Mouse (Mus musculus) small intestine, adult 2 months (tissue): Measurements from ENCODE around the gene Pik3r2. TPM values are rescaled to one million over a fixed set of nuclear protein-coding genes. Genes with fewer than 3 reads are reported as not detected.

Source experiments
- H3K27ac ChIP-seq: fragments of 200-500 bp; 2 replicates; pipeline ENCODE4 v1.5.1; 2012; ENCODE audit warnings: low read depth, low read length, control low read depth, inconsistent platforms; ENCODE audit not compliant: insufficient read depth
- H3K27me3 ChIP-seq: fragments of 200-500 bp; 2 replicates; pipeline ENCODE4 v1.6.1; 2012; ENCODE audit warnings: mild to moderate bottlenecking, moderate library complexity, low read length, inconsistent platforms; ENCODE audit not compliant: control insufficient read depth, insufficient read depth
- H3K36me3 ChIP-seq: fragments of 200-500 bp; 2 replicates; pipeline ENCODE4 v1.6.1; 2012; ENCODE audit warnings: mild to moderate bottlenecking, low read length, control low read depth, inconsistent platforms; ENCODE audit not compliant: control insufficient read depth, insufficient read depth
- H3K4me1 ChIP-seq: fragments of 200-500 bp; 2 replicates; pipeline ENCODE4 v1.6.1; 2012; ENCODE audit warnings: low read length, inconsistent platforms, mixed read lengths; ENCODE audit not compliant: control insufficient read depth, insufficient read depth, insufficient read length
- H3K4me3 ChIP-seq: fragments of 200-500 bp; 2 replicates; pipeline ENCODE4 v1.5.1; 2012; ENCODE audit warnings: low read depth, mild to moderate bottlenecking, control low read depth, inconsistent platforms, low read length, moderate library complexity
- CTCF ChIP-seq: fragments of 200-500 bp; IDR thresholded peaks from 2 replicates; pipeline ENCODE4 v1.5.1; 2012; ENCODE audit warnings: low read depth, mild to moderate bottlenecking, control low read depth, inconsistent platforms, low read length, moderate library complexity, mixed read lengths; ENCODE audit not compliant: insufficient replicate concordance, insufficient read length; ENCODE audit errors: extremely low read depth
- POLR2A ChIP-seq: fragments of 200-500 bp; IDR thresholded peaks from 2 replicates; pipeline ENCODE4 v1.6.1; 2012; ENCODE audit warnings: low read depth, mild to moderate bottlenecking, control low read depth, inconsistent platforms, low read length, moderate library complexity
- WGBS: fragments of 180-500 bp; shearing (Covaris S2); methylation state at CpG from one replicate; pipeline ENCODE4 v1.1.7; 2018; 5-methylcytosine and 5-hydroxymethylcytosine counted together
- polyA plus RNA-seq: library from polyadenylated mRNA; depleted of rRNA; stranded (reverse); fragments of >200 nt; gene quantifications from 2 replicates; pipeline ENCODE4 v1.2.3, GENCODE M21; 2012

Pik3r2 gene
- polyA plus RNA-seq, 1 experiment: 414 TPM

DNA sequence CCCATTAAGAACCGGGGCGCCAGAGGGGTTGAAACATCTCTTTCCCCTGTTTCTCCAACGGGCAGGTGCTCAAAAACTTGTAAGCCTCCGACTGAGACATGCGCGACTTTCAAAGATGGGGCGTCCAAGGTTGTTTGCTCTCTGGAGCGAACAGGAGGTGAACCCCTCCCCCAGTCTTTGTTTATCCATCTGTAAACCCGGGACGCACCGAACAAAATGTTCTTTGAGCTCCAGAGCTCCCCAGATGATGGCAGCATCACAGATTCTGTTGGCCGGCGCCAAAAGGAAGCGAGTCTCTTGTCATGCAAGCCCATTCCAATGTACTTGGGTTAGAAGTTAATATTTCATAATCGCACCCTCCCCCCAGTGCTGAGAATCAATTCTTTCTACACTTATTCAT is 21.8 kb upstream of the Pik3r2 start:
- Histone ChIP-seq H3K4me3 (peak overlapping the region; percentile 77), H3K27me3 (no peaks in the 10 kb centered on the region; the same call in 1 of the 2 replicates), H3K36me3 (no peaks in the 10 kb centered on the region), H3K4me1 (peaks cover 17% of the 10 kb centered on the region), H3K27ac (peak overlapping the region; percentile 87)
- TF ChIP-seq CTCF (no peak), POLR2A (no peak)
- WGBS: 11% methylated on average over 15 of the region's 15 CpGs

DNA sequence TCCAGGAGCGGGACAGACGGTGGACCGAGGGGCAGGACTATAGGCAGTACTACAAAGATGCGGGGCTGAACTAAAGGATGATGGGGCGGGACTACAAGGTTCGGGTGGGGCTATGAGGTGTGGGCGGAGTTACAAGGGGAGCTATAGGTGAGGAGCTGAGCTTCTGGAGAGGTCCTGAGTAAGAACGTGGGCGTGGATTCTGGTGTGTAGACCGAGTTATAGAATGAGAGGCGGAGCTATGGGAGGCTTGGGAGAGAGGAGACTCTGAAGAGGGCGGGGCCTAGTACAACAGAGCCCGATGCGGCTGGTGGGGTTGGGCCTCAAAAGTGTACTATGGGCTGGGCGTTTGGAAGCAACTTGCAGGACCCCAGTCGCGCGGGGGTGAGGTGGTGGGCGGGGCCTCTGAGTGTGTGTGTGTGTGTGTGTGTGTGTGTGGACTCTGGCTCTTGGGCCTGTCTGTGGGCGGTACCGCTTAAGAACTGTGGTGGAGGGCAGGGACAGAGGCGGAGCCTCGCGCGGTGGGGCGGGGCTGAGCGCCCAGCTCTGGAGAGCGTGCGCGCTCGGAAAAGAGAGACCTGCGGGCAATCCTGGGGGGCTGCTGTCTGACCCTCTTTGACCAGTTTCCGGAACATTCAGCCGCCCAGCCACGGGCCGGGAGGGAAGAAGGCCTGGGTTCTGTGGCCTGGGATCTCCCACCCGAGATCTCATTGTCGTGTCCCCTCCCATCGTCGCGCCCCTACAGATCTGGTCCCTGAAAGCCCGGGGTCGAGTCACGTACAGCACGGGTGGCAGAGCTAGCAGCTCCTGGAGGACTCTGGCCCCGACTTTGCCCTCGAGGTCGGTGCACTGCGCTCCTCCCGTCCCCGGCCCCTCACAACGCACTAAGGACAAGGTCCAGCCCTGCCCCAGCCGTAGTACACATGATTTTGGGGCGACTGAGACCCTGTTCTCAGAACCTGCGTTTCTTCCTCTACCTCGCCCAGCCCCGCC is 20.9 kb upstream of the Pik3r2 start:
- Histone ChIP-seq H3K4me3 (peak overlapping the region; percentile 77), H3K4me1 (peaks cover 25% of the 10 kb centered on the region), H3K27me3 (no peaks in the 10 kb centered on the region; the same call in 1 of the 2 replicates), H3K36me3 (no peaks in the 10 kb centered on the region), H3K27ac (peak overlapping the region; percentile 87)
- WGBS: under 1% methylated on average over 57 of the region's 57 CpGs
- no peak for TF ChIP-seq CTCF
- TF ChIP-seq POLR2A: 0 out of 2 replicates have a peak, but pooled peaks have one; percentile 10

DNA sequence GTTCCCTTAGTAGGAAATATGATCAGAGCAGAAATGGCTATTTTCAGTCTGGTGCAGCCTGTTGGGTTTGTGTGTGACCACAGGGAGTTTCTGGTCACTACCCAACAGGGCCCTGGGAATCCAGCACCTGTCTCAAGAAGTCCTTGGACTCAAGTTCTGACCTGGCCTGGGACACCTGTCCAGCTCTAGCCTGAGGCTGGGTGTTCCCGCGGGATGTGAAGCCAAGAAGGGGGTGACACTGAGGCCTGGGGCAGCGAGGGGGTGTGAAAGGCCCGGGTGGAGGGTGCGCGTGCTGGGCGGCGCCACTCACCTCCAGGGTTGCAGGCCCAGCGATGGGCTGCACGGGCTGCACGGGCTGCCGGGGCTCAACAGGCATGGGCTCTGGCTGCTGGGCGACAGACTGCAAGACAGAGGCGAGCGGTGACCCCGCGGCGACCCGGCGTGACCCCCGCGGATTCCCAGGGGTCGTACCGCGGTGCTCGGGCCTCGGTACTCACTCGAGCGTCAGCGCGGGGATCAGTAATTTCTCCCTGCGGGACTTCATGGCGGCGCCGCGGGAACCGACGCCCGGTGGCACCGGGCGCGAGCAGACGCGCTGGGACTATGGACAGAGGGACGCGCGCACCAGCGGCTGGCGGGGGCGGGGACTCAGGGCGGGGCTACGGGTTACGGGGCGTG is 20.0 kb upstream of the Pik3r2 start:
- WGBS: 3% methylated on average over 54 of the region's 54 CpGs
- H3K27me3 ChIP-seq: no peaks in the 10 kb centered on the region; the same call in 1 of the 2 replicates
- H3K27ac ChIP-seq: peak overlapping the region; percentile 34
- H3K4me1 ChIP-seq: peaks cover 28% of the 10 kb centered on the region
- no peaks in the 10 kb centered on the region for H3K36me3 ChIP-seq
- TF ChIP-seq POLR2A: peak; percentile 49; the same call in 1 of the 2 replicates
- no peak for TF ChIP-seq CTCF
- peak overlapping the region; percentile 77 for H3K4me3 ChIP-seq

DNA sequence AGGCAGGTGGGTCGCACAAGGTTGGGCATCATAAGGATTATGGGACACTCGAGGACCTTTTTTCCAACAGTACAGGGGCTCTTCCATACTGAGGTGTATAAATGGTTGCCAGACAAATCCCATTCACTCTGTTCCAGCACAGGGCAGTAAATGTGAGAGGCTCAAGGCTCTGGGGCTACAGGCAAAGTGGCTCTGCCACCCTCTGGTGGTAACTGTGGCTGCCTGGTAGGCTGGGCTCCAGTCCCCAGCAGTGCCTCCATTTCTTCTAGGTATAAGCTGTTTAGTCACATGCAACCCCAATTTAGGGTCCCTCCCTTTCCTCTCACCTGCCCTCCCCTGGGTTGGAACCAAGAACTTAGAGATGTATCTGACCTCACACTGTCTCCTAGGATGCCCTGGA is 18.9 kb upstream of the Pik3r2 start:
- WGBS: 97% methylated on average over 2 of the region's 2 CpGs
- no peaks in the 10 kb centered on the region; the same call in 1 of the 2 replicates for H3K27me3 ChIP-seq
- no peak overlapping the region for H3K4me3 ChIP-seq
- no peak overlapping the region for H3K27ac ChIP-seq
- H3K36me3 ChIP-seq: no peaks in the 10 kb centered on the region
- TF ChIP-seq POLR2A (no peak), CTCF (no peak)
- peaks cover 38% of the 10 kb centered on the region for H3K4me1 ChIP-seq

- Histone ChIP-seq H3K27ac (no peak overlapping the region), H3K27me3 (no peaks in the 10 kb centered on the region), H3K4me1 (peaks cover 38% of the 10 kb centered on the region), H3K36me3 (peaks cover 4% of the 10 kb centered on the region; the same call in 1 of the 2 replicates), H3K4me3 (no peak overlapping the region)
- WGBS: 84% methylated on average over 2 of the region's 2 CpGs
- no peak for TF ChIP-seq POLR2A
- TF ChIP-seq CTCF: no peak
Observed at GRCm38 (mm10) chr8:70794215-70794614, 17.7 kb upstream of the Pik3r2 start.

DNA sequence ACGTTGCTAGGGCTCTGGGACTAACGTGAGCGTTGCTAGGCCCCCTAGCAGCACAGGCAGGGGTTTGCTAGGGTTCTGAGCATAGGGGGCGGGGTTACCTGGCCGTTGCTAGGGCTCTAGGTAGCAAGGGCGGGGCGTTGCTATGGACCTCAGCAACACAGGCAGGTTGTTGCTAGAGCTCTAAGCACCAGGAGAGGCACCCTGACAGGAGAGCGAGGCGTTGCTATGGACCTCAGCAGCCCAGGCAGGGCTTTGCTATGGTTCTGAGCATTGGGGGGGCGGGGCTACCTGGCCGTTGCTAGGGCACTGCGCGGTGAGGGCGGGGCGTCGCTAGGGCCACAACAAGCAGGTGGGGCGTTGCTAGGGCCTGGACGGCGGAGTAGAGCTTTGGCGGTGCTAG is 16.2 kb upstream of the Pik3r2 start:
- TF ChIP-seq CTCF (no peak), POLR2A (0 out of 2 replicates have a peak, but pooled peaks have one; percentile 27)
- Histone ChIP-seq H3K4me1 (peaks cover 35% of the 10 kb centered on the region), H3K36me3 (peaks cover 10% of the 10 kb centered on the region), H3K27ac (peak overlapping the region; percentile 18; the same call in 1 of the 2 replicates), H3K4me3 (peak overlapping the region; percentile 70), H3K27me3 (no peaks in the 10 kb centered on the region)
- under 1% methylated on average over 20 of the region's 20 CpGs for WGBS

- H3K36me3 ChIP-seq: peaks cover 11% of the 10 kb centered on the region
- WGBS: 1% methylated on average over 58 of the region's 58 CpGs
- peaks cover 36% of the 10 kb centered on the region for H3K4me1 ChIP-seq
- peak overlapping the region; percentile 70 for H3K4me3 ChIP-seq
- H3K27me3 ChIP-seq: no peaks in the 10 kb centered on the region
- TF ChIP-seq CTCF (no peak), POLR2A (peak; percentile 62)
- peak overlapping the region; percentile 18; the same call in 1 of the 2 replicates for H3K27ac ChIP-seq
Observed at GRCm38 (mm10) chr8:70791975-70792691, 15.6 kb upstream of the Pik3r2 start.
